Mouse (Mus musculus): ENCODE data around the gene Polr3g.

Polr3g gene

GRCm38 (mm10) chr13:81710775-81711545 lies at the start of gene Polr3g, which contains the start of gene Mblac2:
Gene Polr3g (minus strand): TSS chr13:81711013.
Gene Mblac2 (plus strand): TSS chr13:81711341.
- TF ChIP-seq GATA4 (IDR thresholded peaks at IDR 0.05; ENCODE audit: insufficient replicate concordance, low read length), result no peak

DNA sequence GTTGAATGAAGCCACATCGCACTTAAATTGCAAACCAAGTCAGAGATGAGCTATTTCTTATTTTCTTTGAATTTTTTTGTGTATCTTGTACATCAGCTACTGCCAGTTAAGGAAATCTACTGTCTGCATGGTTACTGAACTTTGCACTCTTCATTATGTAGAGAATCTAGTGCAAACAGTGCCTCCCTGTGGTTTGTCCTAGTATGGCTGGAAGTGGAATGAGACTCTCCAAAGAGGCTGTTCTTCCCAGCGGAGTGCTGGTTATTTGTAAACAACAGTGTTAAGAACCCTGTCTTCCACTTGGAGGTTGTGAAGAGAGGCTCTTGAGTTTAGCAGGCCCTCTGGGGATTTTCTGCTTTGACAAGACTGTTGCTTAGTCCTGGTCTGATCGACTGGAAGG lies 49.6 kb upstream of the Polr3g start:
- TF ChIP-seq GATA4 (IDR thresholded peaks at IDR 0.05; ENCODE audit: insufficient replicate concordance, low read length), result no peak

GRCm38 (mm10) chr13:81757058-81757660 lies 46.3 kb upstream of the Polr3g start:
- TF ChIP-seq GATA4 (IDR thresholded peaks at IDR 0.05; ENCODE audit: insufficient replicate concordance, low read length), result no peak

GRCm38 (mm10) chr13:81755324-81755723 lies 44.5 kb upstream of the Polr3g start:
- TF ChIP-seq GATA4 (IDR thresholded peaks at IDR 0.05; ENCODE audit: insufficient replicate concordance, low read length), result no peak

DNA sequence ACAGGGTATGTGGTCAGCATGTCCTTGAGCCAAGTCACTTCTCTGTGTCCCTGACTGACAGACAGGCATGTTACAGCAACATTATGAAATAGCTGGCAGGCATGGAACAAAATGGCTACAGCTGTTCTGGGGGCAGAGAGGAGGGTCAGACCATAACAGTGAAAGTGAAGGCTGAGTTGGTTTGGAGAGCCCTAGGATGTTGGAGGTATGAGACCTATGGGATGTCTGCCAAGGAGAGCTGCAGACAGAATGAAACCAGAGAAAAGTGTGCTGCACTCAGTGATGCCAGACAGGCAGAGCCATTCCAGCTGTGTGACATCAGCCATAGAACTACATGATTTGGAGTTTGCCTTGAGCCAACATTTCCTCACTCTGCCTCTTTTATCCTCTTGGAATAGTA lies 44.1 kb upstream of the Polr3g start:
- no peak for TF ChIP-seq GATA4 (IDR thresholded peaks at IDR 0.05; ENCODE audit: insufficient replicate concordance, low read length)

- TF ChIP-seq GATA4 (IDR thresholded peaks at IDR 0.05; ENCODE audit: insufficient replicate concordance, low read length), result no peak
Observed at GRCm38 (mm10) chr13:81744092-81744396, 33.2 kb upstream of the Polr3g start.

DNA sequence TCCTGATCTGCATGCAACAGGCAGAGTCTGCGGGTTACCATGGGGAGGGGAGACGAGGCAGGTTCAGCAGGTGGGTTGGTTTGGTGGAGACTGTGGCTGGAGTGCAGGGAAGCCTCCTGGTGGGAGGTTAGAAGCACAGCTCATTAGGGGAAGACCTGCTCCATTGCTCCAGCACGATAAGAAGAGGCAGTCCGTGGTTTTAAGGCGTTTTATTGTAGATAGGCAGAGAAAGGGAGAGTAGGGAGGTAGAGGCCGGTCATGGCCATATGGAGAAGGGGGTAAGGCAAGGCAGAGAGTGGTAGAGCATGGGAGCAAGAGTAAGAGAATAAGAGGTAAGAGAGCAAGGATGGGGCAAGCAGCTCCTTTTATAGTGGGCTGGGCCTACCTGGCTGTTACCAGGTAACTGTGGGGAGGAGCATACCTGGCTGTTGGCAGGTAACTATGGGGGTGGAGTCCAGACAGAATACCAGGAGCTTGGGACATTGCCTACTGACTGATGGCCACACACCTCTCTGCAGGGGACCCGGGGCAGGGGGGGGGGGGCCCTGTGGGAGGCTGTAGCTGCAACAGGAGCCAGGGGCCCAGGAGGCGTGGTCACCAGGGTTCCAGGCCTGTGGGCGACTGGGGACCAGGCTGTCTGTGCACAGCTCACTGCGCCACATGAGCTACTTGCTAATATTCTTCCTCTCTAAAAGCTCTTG lies 32.7 kb upstream of the Polr3g start:
- TF ChIP-seq GATA4 (IDR thresholded peaks at IDR 0.05; ENCODE audit: insufficient replicate concordance, low read length), result no peak

- no peak for TF ChIP-seq GATA4 (IDR thresholded peaks at IDR 0.05; ENCODE audit: insufficient replicate concordance, low read length)
Observed at GRCm38 (mm10) chr13:81740898-81741297, 30.1 kb upstream of the Polr3g start.

DNA sequence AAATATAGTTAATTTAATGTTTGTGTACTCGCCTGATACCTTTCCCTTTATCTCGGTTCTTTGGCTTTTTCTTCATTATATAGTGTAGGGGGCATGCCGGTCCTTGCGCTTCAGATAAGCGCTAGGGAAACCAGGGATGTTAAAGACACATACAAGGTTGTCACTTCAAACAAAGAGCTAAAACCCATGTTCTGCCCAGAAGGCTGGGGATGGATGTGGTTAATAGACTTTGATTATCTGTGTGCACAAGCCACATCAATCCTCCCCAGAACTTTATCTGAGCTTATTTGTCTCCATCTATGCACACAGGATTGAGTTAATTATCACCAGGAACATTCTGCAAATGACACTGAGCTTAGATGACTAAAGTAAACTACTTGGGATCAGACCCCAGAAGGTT lies 25.8 kb upstream of the Polr3g start:
- no peak for TF ChIP-seq GATA4 (IDR thresholded peaks at IDR 0.05; ENCODE audit: insufficient replicate concordance, low read length)

GRCm38 (mm10) chr13:81730362-81730761 lies 19.5 kb upstream of the Polr3g start:
- no peak for TF ChIP-seq GATA4 (IDR thresholded peaks at IDR 0.05; ENCODE audit: insufficient replicate concordance, low read length)

GRCm38 (mm10) chr13:81729102-81729501 lies 18.3 kb upstream of the Polr3g start:
- TF ChIP-seq GATA4 (IDR thresholded peaks at IDR 0.05; ENCODE audit: insufficient replicate concordance, low read length), result no peak

- no peak for TF ChIP-seq GATA4 (IDR thresholded peaks at IDR 0.05; ENCODE audit: insufficient replicate concordance, low read length)
Observed at GRCm38 (mm10) chr13:81713896-81714295, 3.1 kb upstream of the Polr3g start.

GRCm38 (mm10) chr13:81711546-81712371 lies 946 bp upstream of the Polr3g start:
- no peak for TF ChIP-seq GATA4 (IDR thresholded peaks at IDR 0.05; ENCODE audit: insufficient replicate concordance, low read length)

GRCm38 (mm10) chr13:81710266-81710665 lies 547 bp downstream of the Polr3g start:
- TF ChIP-seq GATA4 (IDR thresholded peaks at IDR 0.05; ENCODE audit: insufficient replicate concordance, low read length), result no peak

DNA sequence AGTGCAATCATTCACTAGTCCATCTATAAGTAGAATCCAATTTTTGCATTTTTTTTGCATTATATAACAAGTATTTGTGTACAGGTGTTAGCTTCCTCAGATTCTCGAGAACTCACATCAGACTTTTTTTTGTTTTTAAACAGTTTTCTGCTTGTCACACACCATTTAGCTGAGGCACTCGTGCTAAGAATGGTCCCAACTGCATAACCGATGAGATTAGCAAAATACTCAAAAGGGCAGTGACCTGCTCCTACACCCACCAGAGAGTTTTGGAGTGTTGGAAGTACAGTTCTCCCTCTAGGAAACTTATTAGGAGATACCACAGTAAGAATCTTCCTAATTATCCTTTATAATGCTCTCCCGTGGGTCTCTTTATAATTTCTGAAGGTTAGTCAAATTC lies 1.0 kb downstream of the Polr3g start:
- no peak for TF ChIP-seq GATA4 (IDR thresholded peaks at IDR 0.05; ENCODE audit: insufficient replicate concordance, low read length)
